Mouse (Mus musculus) neural tube, embryonic 11.5 days (tissue): ENCODE data around the gene Lcn12. TPM values are rescaled to one million over a fixed set of nuclear protein-coding genes. Genes with fewer than 3 reads are reported as not detected.
A peak's percentile ranks its signal among the peaks of the same experiment; 100 is the strongest.

Source experiments
- ATAC-seq: fragments of 200-750 bp; cut with Nextera tagmentation; 2 replicates; pipeline ENCODE4 v1.8.0; 2017; ENCODE audit warnings: moderate number of reproducible peaks, mild to moderate bottlenecking, moderate TSS enrichment, moderate library complexity; ENCODE audit not compliant: insufficient read depth, low FRiP score, low TSS enrichment
- DNase-seq: peaks from one replicate; pipeline ENCODE4 v3.0.0-alpha.2; 2015; ENCODE audit warnings: low spot score
- H3K27ac ChIP-seq: fragments of 300-500 bp; sonication (generic); 2 replicates; pipeline ENCODE4 v1.5.1; 2014; ENCODE audit warnings: low read depth, mild to moderate bottlenecking, low read length
- H3K27me3 ChIP-seq: fragments of 300-500 bp; sonication (generic); 2 replicates; pipeline ENCODE4 v1.6.1; 2014; ENCODE audit warnings: mild to moderate bottlenecking, low read length, mixed read lengths; ENCODE audit not compliant: control insufficient read depth, insufficient read depth
- H3K36me3 ChIP-seq: fragments of 300-500 bp; sonication (generic); 2 replicates; pipeline ENCODE4 v1.6.1; 2014; ENCODE audit warnings: mild to moderate bottlenecking, low read length, moderate library complexity, mixed read lengths; ENCODE audit not compliant: control insufficient read depth, insufficient read depth
- H3K4me1 ChIP-seq: fragments of 300-500 bp; sonication (generic); 2 replicates; pipeline ENCODE4 v1.6.1; 2014; ENCODE audit warnings: low read length, mixed read lengths; ENCODE audit not compliant: control insufficient read depth, insufficient read depth
- H3K4me2 ChIP-seq: fragments of 300-500 bp; sonication (generic); 2 replicates; pipeline ENCODE4 v1.6.1; 2014; ENCODE audit warnings: low read depth, mild to moderate bottlenecking, moderate library complexity
- H3K4me3 ChIP-seq: fragments of 300-500 bp; sonication (generic); 2 replicates; pipeline ENCODE4 v1.5.1; 2014; ENCODE audit warnings: low read depth, low read length
- H3K9ac ChIP-seq: fragments of 300-500 bp; sonication (generic); 2 replicates; pipeline ENCODE4 v1.6.1; 2014; ENCODE audit warnings: mild to moderate bottlenecking, low read length
- H3K9me3 ChIP-seq: fragments of 300-500 bp; sonication (generic); 2 replicates; pipeline ENCODE4 v1.6.1; 2016; ENCODE audit warnings: low read length; ENCODE audit not compliant: control insufficient read depth
- WGBS: fragments of 180-500 bp; shearing (Covaris S2); extraction: QIAGEN DNeasy Blood & Tissue Kit; methylation state at CpG from one replicate; pipeline ENCODE4 v1.1.7; 2014; 5-methylcytosine and 5-hydroxymethylcytosine counted together
- polyA plus RNA-seq: library from polyadenylated mRNA; unstranded; fragments of >200 nt; fragmentation: Nextera tagmentation; extraction: Ambion mirVana; gene quantifications from 2 replicates; pipeline ENCODE4 v1.2.1, GENCODE M21; 2014

The Lcn12 gene
- polyA plus RNA-seq, 1 experiment from 2014 or later = not detected

DNA sequence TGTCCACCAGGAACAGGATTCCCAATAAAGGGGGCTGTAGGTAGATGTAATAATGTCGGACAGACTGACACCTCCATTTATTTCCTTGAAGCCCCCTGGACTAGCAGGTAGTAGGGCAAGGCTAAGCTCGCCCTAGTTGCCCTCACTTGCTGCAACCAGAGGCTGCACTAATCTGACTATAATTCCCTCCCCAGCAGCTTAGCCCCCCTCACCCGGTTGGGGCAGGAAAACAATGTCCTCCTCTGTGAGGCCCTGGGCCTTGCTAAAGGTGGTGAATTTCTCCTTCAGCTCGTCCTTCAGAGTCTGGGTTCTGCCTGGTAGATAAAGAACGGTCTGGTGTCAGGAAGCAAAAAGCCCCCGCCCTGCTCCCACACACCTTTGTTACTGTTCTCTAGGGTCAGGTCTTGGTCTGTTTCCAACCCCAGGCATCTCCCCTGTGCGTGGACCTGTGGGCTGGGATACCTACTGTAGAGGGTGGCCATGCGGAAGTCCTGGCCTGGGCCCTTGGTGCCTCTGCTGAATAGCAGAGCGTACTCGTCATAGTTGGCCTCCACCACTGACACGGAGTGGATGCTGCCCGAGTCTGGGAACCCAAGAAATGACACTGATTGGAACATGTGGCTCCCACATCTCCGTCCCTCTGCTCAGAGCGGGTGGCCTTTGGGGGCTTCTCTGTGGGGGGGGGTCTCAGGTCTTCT is 26.0 kb downstream of the Lcn12 start:
- DNase-seq (no peak), ATAC-seq (no peak)
- Histone ChIP-seq H3K9ac (no peak overlapping the region), H3K4me2 (no peak overlapping the region), H3K9me3 (no peaks in the 10 kb centered on the region), H3K36me3 (no peaks in the 10 kb centered on the region; the same call in 1 of the 2 replicates), H3K27me3 (no peaks in the 10 kb centered on the region), H3K4me1 (no peaks in the 10 kb centered on the region), H3K4me3 (no peak overlapping the region), H3K27ac (no peak overlapping the region)
- 85% methylated on average over 14 of the region's 14 CpGs for WGBS

DNA sequence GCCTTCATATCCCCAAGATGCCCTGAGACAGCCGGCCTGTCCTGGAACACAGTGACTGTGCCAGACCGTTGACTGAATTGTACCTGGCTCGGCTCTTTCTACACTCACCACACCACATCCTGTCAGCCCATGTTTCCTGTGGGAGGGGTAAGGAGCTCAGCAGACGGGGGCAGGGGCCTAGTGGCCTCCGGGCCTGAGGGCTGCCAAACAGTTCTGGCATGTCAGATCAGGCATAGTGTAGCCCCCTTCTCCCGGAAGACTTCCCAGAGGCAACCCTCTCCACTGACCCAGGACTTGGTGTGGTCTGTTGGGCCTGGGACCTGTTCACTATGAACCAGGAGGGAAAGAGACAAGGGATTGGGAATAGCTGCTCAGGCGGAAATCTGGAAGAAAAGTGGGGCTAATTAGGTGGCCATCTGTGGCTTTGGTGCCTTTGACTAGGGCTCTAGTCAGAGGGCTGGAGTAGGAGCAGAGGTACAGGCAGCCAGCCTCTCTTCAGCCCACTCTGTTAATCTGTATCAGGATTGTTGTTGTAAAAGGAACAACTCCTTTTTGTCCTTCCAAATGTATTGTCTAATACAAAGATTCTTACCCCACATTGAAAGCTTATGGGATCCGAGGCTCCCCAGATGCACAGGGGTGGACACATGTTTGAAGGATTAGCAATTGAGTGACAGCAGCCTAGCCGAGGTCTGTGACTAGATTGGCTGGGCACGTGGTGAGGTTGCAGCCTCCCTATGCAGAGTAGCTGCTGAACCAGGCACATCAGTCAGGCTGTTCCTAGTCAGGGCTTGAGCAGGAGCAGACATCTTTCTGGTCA is 27.7 kb downstream of the Lcn12 start:
- ATAC-seq = no peak
- no peaks in the 10 kb centered on the region for H3K27me3 ChIP-seq
- H3K36me3 ChIP-seq = no peaks in the 10 kb centered on the region; the same call in 1 of the 2 replicates
- WGBS = 50% methylated on average over 10 of the region's 10 CpGs
- no peak overlapping the region for H3K4me2 ChIP-seq
- H3K27ac ChIP-seq = no peak overlapping the region
- peaks cover 5% of the 10 kb centered on the region for H3K4me1 ChIP-seq
- H3K9me3 ChIP-seq = no peaks in the 10 kb centered on the region
- no peak overlapping the region for H3K9ac ChIP-seq
- no peak for DNase-seq
- H3K4me3 ChIP-seq = no peak overlapping the region

DNA sequence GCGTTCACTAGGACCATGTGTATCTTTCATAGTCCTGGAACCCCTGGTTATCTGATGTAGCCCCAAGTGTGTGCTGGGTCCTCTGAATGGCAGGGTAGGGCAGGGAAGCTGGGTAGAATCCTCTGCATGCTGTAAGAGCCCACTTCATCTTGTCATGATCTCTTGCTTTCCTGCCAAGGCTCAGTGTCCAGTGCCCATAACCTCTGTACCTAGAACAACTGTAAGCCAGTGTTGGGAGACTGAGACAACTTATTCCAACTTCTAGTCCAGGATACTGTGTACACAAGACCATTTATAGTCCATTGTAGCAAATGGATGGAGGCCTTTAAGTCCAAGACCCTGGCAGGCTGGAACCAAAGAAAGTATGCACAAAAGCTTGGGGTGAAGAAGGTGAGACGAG is 28.5 kb downstream of the Lcn12 start:
- Histone ChIP-seq H3K36me3 (no peaks in the 10 kb centered on the region; the same call in 1 of the 2 replicates), H3K4me1 (peaks cover 5% of the 10 kb centered on the region), H3K4me2 (no peak overlapping the region), H3K27ac (no peak overlapping the region), H3K9ac (no peak overlapping the region), H3K27me3 (no peaks in the 10 kb centered on the region), H3K4me3 (no peak overlapping the region), H3K9me3 (no peaks in the 10 kb centered on the region)
- WGBS = 79% methylated on average over 2 of the region's 2 CpGs
- no peak for ATAC-seq
- DNase-seq = no peak

DNA sequence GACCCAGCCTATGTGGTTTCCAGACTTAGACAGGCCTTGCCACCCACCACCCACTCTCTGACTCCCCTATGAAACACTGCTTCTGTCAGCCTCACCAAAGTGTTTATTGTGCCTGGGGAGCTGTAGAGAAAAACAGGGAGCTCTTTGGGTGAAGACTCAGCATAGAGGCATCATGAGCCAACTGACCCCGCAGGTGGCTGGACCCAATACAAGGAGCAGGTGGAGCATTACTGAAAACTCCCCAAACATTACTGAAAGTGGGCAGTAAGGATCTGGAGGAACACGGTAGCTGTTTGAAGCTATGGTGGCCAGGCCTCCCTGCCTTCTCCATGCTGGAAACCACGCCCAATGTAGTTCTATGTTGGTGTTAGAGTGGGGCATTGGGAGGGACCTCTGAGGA is 30.1 kb downstream of the Lcn12 start:
- Histone ChIP-seq H3K4me1 (peaks cover 5% of the 10 kb centered on the region), H3K36me3 (no peaks in the 10 kb centered on the region; the same call in 1 of the 2 replicates), H3K4me2 (no peak overlapping the region), H3K9ac (no peak overlapping the region), H3K4me3 (no peak overlapping the region), H3K9me3 (no peaks in the 10 kb centered on the region), H3K27me3 (no peaks in the 10 kb centered on the region), H3K27ac (no peak overlapping the region)
- no peak for ATAC-seq
- 83% methylated on average over 3 of the region's 3 CpGs for WGBS
- no peak for DNase-seq

DNA sequence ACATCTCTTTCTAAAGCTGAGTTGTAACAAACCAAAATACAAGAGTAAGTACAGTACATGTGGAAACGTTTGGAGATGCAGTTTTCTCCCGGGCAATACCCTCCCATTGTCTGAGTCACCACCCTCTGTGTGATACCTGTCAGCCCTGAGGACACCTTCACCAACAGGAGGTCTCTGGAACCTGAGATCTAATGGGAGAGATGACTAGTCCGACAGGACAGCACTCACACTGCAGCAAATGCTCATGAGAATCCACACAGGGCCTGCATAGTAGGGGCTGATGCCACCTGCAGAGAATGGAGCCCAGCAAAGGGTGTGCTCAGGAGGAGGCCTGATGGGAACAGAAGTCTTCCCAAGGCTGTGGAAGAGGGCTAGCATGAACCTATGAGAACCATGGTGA is 32.3 kb downstream of the Lcn12 start:
- Histone ChIP-seq H3K4me1 (peaks cover 5% of the 10 kb centered on the region), H3K4me3 (peak overlapping the region; percentile 73), H3K27me3 (no peaks in the 10 kb centered on the region), H3K9ac (peak overlapping the region; percentile 56), H3K27ac (no peak overlapping the region; the same call in 1 of the 2 replicates), H3K4me2 (peak overlapping the region; percentile 67), H3K36me3 (no peaks in the 10 kb centered on the region; the same call in 1 of the 2 replicates), H3K9me3 (no peaks in the 10 kb centered on the region)
- no peak for ATAC-seq
- 30% methylated on average over 3 of the region's 3 CpGs for WGBS
- DNase-seq = no peak

DNA sequence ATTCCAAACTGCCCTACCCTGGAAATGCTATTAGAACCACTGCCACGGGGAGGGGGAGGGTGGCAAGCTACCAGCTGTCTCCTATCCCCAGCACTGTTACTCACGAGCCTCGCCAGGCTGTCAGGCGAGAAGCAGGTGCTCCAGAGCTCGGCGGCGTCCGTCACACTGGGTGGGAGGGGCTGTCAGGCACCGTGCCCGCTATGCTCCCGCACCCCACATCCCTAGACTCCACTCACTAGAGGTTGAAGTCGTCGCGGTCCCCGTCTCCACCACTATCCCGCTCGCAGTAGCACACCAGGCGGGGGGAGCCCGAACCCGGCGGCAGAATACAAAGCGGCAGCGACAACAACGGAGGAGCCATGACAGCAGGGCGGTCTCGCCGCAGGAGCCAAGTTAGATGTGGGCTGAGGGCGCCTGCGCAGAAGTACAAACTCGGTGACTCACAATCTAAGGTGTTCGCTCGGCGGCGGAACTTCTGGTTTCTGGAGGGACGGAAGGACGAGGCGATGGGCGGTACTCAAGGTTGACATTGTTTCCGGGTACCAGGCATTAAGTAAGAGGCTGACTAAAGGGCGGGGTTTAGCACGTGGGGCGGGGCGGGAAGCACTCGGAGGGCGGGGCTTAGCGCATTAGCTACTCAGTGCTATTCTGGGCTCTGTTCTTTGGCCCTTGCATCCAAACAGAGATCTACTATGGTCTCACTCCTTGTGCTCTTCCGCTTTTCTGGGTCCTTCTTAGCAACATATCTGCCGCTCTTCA is 33.0 kb downstream of the Lcn12 start, which contains the start of gene Paxx:
Gene Paxx, minus strand, starts transcription at position 544 of the 759 bp plus-strand sequence.
- Histone ChIP-seq H3K27me3 (no peaks in the 10 kb centered on the region), H3K9me3 (no peaks in the 10 kb centered on the region), H3K4me3 (peak within 1 kb of the TSS; percentile 73), H3K27ac (peak within 1 kb of the TSS; percentile 68; the same call in 1 of the 2 replicates), H3K4me2 (peak within 1 kb of the TSS; percentile 67), H3K4me1 (peaks cover 5% of the 10 kb centered on the region), H3K9ac (peak within 1 kb of the TSS; percentile 56), H3K36me3 (no peaks in the 10 kb centered on the region; the same call in 1 of the 2 replicates)
- WGBS = 1% methylated on average over 48 of the region's 48 CpGs
- DNase-seq (peak; percentile 90), ATAC-seq (peak; percentile 87)

DNA sequence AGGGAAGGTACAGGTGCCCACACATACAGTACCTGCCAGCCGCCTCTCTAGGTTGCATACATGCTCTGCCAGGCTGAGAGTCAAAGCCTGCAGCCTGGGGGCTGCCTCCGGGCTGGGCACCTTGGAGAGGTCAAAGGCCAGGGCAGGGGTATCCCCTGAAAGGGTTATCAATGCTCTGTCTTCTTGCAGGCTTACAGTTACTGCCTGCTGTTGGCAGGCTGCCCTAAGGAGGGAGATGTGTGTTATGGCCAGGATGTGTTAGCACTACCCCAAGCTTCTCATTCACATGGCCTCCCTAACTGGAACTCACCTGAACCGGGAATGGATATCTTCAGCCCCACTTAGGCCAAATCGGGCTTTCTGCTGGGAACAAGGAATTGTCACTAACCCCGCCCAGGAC is 33.6 kb downstream of the Lcn12 start:
- Histone ChIP-seq H3K9ac (peak overlapping the region; percentile 56), H3K4me2 (peak overlapping the region; percentile 67), H3K36me3 (no peaks in the 10 kb centered on the region), H3K27ac (no peak overlapping the region), H3K4me3 (peak overlapping the region; percentile 73), H3K9me3 (no peaks in the 10 kb centered on the region), H3K27me3 (no peaks in the 10 kb centered on the region), H3K4me1 (peaks cover 5% of the 10 kb centered on the region)
- DNase-seq (no peak), ATAC-seq (peak; percentile 20; the same call in 1 of the 2 replicates)
- 40% methylated on average over 5 of the region's 5 CpGs for WGBS

DNA sequence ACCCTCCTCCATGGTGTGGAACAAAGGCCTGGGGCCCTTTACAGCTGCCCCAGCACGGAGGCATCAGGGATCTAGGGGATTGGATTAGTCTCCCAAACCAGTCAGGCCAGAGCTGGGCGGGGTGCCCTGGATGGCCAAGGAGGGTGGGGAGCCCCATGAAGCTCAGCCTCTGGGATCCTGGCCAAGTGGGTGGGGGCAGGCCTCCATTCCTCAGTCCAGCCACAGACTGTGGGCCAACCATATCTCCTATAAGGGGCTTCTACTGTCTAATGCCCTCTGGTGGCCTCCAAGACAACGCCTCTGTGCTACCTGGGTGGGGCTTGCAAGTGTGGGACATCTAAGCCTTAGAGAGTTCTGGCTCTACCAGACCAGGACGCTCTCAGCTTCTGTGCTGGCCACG is 34.8 kb downstream of the Lcn12 start:
- H3K27me3 ChIP-seq = no peaks in the 10 kb centered on the region
- H3K4me3 ChIP-seq = no peak overlapping the region
- H3K9ac ChIP-seq = no peak overlapping the region
- WGBS = 84% methylated on average over 5 of the region's 5 CpGs
- no peak overlapping the region for H3K4me2 ChIP-seq
- H3K27ac ChIP-seq = no peak overlapping the region
- H3K4me1 ChIP-seq = peaks cover 5% of the 10 kb centered on the region
- DNase-seq (no peak), ATAC-seq (no peak)
- H3K9me3 ChIP-seq = no peaks in the 10 kb centered on the region
- no peaks in the 10 kb centered on the region for H3K36me3 ChIP-seq
